Mouse (Mus musculus) heart, postnatal 10 days (tissue): Measurements from ENCODE around the gene Rbfox2. TPM values are rescaled to one million over a fixed set of nuclear protein-coding genes. Genes with fewer than 3 reads are reported as not detected.
A peak's percentile ranks its signal among the peaks of the same experiment; 100 is the strongest.

Experiments
- DNase-seq, 2 experiments: peaks; one replicate each; pipeline ENCODE4 v3.0.0; 2021
- intact Hi-C: fragments of 180-260 bp; cut with DNase I; formaldehyde crosslinking; loops from one replicate; pipeline ENCODE4 v1.15.1; 2025
- total RNA-seq, 2 experiments: library from RNA; stranded (reverse); gene quantifications; 2 replicates each; pipeline ENCODE4 v1.2.3; 2021

The Rbfox2 gene
- total RNA-seq, 2 experiments from 2014 or later, result 134 to 153 TPM

DNA sequence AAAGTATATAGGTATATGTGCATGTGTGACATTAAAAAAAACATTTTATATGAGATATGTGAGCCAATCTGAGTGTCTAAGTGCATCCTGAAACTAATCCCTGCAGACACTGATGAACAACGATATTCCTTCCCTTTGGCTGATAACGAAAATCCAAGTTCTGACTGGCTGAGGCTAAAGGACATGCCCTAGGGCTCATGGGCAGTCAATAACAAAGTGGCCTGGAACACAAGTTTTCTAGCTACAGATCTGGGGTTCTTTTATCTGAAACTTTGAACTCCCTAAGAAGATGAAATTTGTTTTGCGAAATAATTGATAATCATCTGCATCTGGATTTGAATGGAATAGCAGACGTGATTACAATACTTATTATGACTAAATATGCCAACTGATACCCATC, 66.2 kb downstream of the Rbfox2 start:
- no peak for DNase-seq
- intact Hi-C loops, result no loop called here

DNA sequence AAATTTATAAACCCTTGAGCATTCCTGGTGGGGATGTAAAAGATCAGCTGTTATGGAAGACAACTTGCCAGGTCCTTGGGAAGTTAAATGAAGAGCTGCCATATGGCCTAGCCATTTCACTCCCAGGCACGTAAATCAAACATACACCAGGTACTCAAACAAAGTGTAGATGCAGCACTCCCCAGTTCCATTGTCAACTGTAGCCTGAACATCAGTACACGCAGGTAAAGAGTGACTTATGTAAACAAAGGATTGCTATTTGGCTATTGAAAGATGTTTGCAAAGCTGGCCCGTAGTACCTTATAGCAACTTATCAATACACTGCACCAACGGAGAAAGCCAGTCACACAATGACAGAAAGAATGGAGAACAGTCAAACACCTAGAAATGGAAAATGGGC, 67.2 kb downstream of the Rbfox2 start:
- no peak for DNase-seq
- intact Hi-C loops, result no loop called here

DNA sequence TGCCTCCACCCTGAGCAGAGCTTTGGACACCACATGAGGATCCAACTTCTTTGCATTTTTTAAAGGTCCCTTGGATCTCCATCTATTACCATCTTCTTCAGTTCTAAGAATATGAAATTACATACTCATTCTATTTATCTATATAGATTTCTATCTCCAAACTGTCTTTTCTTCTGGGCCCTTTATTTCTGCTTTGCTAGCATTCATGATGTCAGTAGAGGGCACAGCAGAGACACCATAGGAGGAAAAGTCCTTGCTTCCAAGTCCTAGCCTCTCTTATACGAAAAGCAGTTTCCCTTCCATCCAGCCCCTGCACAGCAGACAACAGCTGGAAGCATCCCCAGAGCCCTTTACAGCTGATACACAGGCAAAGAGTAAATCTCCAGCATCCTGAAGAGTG, 69.1 kb downstream of the Rbfox2 start:
- intact Hi-C loops, result loop anchor here (2.0 kb wide), 1 partner anchor 67 kb away; no protein-coding TSS in a partner anchor
- no peak for DNase-seq

DNA sequence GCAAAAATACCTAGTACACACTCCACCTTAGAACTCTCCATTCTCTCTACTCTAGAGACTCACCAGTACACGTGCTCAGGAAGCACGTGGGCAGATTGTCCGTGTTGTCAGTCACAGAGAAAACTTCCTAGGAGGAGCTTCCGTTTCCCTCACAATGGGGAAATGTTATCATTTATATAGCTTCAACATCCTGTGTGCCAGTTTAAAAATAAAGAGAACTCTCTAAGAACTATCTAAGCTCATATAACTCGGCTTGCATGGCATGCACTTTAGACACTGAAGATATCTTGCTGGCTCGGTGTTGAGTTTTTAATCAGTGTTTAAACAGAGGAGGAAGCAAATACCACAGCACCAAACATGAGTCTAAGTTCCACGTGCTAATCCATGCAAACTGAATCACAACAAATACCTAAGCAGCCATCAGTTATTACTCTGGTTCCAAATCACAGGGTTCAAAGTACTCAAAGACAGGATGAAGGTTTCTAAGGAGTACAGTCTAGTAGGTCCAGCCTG, 70.7 kb downstream of the Rbfox2 start:
- no peak for DNase-seq
- intact Hi-C loops, result loop anchor here (2.0 kb wide), 1 partner anchor 69 kb away; no protein-coding TSS in a partner anchor

DNA sequence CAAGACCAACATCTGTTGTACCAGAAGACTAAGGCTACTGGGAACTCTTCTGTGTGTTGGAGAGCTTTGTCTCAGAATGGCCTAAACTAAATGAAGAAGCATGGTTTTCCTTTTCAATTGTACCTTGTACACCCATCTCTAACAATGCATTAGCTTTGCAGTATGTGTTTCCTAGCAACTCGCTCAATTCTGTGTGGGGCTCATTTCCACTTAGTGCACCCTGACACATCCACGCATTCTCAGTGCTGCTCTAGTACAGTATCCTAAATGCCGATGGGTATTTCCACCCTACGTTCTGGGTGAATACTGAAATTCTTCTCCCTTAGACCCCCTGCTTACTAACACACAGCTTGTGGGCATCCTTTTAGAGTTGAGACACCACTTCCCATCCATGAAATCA, 71.3 kb downstream of the Rbfox2 start:
- no peak for DNase-seq
- intact Hi-C loops, result no loop called here

DNA sequence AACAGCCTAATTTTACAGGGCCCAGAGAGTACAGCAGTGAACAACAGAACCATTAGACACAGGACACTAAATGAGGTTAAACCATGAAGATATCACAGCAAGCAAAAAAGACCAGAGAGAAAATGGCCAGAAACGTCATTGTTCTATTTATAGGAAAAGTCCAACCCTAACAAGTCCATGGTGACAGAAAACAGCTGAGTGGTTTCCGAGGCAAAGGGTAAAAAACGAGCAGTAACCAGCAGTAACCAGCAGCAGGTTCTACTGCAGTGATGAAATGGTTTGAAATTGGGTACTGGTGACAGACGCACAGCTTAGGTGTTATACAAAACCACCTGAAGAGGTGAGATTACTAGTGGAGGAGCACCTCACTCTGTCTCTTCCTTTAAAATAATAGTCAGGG, 72.5 kb downstream of the Rbfox2 start:
- no peak for DNase-seq
- intact Hi-C loops, result no loop called here

DNA sequence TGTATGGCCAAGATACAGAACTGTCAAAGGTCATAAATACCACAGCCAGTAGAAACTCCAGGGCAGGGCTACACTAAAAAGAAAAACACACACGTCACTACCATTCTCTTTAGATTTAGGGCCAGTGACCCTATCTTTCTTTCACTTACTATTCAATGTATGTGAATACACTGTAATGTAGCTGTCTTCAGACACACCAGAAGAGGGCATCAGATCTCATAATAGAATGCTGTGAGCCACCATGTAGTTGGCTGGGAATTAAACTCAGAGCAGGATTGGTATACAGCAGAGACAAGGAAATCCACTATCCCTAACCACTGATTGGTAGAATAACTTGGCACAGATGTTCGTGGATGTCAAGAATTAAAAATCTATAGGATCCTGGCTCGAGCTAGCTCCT, 76.7 kb downstream of the Rbfox2 start:
- DNase-seq, result no peak
- intact Hi-C loops, result no loop called here

DNA sequence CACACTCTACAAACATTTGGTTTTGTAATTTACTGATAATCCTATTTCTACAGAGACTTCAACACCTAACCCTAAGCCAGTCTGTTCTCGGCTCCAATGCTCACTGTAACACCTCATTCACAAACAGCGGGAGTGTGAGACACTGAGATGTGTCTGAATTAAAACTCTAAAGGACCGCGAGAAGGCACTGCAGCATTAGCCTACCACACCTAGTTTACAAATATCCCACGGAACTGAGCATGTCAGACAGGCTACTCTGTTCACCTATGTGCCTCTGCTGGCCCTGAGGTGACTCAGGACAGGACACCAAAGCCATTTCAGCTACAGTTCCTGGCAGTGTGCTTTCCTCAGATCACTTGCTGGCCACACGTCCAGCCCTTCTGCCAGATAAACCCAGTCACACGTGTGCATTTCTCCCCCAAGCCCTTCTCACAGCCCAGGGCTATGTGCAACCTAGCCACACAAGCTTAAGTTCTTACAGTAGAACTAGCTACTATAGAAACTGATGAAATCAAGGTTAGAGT, 79.9 kb downstream of the Rbfox2 start:
- DNase-seq, result peak in 1 of 2 experiments; percentile 53
- intact Hi-C loops, result loop anchor here (1.0 kb wide), 1 partner anchor 136 kb away; no protein-coding TSS in a partner anchor

DNA sequence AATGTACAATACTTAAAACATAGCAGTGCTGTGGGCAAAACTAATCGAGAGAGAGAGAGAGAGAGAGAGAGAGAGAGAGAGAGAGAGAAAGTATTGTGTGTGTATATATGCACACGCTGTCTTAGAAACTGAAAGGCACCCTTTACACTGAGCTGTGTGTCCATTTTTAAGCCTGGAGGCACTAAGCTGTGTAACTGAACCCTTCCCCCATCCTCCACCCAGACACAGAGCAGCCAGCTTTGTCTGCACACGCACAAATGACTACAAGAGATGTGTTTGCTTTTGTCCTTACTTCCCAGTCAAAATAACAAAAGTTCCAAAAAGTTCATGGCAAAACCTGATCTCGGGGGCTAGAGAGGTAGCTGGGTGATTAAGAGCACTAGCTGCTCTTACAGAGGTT, 80.9 kb downstream of the Rbfox2 start:
- no peak for DNase-seq
- intact Hi-C loops, result loop anchor here (1.0 kb wide), 3 partner anchors 110 to 137 kb away; no protein-coding TSS in a partner anchor

DNA sequence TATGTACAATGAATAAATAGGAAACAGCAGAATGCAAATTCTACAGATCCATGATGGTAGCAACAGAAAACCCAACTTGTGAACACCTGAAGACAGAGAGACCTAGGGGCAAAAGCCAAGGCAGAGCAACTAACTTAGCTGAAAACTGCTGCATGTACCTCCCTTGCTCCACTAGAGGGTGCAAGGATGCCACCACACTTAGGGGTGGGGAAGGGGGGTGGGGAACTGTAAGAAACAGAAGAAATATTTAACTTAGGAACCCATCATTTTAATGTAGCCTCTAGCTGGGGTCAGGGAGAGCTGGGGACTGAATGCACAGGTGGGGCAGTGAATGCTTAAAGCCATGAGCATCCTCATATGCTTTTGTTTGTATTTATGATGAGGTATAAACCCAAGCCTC, 81.5 kb downstream of the Rbfox2 start:
- intact Hi-C loops, result loop anchor here (1.0 kb wide), 2 partner anchors 111 to 133 kb away; no protein-coding TSS in a partner anchor
- DNase-seq, result peak; percentile 56 to 60

DNA sequence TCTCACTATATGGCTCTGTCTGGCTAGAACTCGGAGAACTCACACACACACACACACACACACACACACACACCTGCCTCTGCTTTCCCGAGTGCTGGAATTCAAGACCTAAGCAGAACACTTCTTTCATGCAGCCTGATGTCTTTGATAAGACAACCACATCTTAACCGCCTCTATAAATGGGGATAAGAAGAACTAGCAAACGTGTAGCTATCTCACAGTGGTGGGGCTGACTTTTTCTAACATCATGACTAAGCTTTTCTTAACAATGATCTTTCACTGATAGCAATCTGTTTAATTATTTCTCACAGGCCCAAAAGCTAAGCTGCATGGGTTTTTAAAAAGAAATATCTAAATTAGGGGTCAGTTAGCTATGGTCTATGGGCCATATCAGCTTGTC, 86.0 kb downstream of the Rbfox2 start:
- intact Hi-C loops, result no loop called here
- no peak for DNase-seq

DNA sequence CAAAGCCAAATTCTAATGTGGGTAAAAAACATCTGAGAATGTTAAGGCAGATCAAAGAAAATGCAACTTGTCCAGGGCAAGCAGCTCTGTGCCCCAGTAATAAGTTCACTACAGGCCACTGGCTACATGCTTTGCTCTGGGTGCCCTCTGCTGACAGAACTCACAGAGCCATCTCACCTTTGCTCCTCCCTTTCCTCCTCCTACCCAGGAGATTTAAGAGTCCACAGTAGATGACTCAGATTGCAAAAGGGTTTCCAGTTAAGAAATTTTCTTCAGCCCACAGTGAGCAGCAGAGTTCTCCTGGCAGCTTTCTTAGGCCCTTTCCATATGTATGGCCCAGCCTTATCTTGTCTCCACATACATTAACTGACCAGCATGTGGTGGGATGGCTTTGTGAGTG, 86.7 kb downstream of the Rbfox2 start:
- DNase-seq, result peak; percentile 63 to 67
- intact Hi-C loops, result no loop called here

DNA sequence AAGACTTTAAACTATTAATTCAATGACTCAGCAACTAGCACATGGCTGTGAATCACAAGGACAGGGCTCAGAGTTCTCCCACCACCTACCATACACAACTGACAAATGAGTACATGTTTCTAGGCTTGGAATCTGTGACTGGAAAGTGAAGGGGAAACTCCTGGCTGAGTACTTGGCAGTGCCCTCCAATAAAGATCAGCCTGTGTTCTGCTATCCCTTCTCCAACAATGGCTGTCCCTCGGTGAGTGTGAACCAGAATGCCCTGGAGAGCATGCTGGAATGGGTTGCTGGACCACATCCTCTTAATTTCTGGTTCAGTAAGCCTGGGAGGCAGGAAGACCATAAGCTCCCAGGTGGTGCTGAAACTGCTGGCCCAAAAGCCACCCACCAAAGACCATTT, 87.2 kb downstream of the Rbfox2 start:
- DNase-seq, result no peak
- intact Hi-C loops, result loop anchor here (5.0 kb wide), 2 partner anchors 132 to 247 kb away; no protein-coding TSS in a partner anchor

DNA sequence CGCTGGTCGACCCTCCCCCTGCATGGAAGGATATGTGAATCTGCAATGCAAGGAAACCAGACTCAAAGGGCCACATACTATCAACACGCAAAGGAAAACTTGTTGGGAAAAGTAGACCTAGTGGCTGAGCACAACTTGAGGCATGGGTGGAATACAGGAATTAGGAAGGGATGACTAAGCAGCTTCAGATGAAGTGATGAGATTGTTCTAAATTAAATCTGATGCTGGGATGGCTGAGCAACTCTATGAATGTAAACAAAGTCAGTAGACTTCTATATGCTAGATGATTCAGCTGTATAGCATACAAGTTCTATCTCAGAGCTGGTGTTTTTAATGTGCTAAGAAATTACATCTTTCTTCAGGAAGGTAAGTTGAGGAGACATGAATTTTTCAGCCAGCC, 88.8 kb downstream of the Rbfox2 start:
- no peak for DNase-seq
- intact Hi-C loops, result loop anchor here (5.0 kb wide), 2 partner anchors 131 to 246 kb away; no protein-coding TSS in a partner anchor

DNA sequence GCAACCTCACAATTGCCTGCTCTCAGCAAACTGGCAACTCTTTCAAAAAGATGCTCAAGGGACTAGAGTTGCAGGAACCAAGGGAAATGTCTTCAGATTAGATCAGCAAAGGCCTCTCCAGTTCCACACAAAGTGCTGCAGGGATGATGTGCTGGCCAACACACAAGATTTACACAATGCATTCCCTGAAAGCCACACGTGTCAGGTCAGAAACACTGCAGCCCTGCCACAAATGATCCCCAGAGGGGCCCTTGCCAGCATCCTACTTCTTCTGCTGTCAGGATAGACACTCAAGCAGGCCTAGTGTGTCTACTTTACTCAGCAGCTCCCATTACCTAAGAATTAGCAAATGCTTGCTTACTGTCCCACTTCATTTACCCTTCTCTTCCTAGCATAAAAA, 89.3 kb downstream of the Rbfox2 start:
- intact Hi-C loops, result loop anchor here (5.0 kb wide), 2 partner anchors 130 to 245 kb away; no protein-coding TSS in a partner anchor
- DNase-seq, result no peak

DNA sequence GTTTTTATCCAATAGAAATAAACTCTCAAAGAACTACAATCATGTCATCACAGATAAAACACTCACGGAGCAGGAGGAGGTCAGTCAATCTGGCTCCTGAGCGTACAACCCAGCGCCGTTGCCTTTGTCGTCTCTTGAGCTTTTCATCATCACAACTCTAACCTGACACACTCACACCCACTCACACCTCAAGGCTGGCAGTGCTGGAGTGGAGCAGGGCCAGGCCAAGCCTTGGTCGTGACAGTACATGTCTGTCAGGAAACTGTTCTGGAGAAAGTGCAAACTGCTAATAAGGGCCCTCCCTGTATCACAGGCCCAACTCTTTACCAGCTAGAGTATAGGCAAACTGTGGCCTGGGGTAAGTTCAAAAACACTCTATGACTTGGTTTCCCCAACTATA, 90.1 kb downstream of the Rbfox2 start:
- intact Hi-C loops, result loop anchor here (5.0 kb wide), 2 partner anchors 129 to 244 kb away; no protein-coding TSS in a partner anchor
- DNase-seq, result no peak

DNA sequence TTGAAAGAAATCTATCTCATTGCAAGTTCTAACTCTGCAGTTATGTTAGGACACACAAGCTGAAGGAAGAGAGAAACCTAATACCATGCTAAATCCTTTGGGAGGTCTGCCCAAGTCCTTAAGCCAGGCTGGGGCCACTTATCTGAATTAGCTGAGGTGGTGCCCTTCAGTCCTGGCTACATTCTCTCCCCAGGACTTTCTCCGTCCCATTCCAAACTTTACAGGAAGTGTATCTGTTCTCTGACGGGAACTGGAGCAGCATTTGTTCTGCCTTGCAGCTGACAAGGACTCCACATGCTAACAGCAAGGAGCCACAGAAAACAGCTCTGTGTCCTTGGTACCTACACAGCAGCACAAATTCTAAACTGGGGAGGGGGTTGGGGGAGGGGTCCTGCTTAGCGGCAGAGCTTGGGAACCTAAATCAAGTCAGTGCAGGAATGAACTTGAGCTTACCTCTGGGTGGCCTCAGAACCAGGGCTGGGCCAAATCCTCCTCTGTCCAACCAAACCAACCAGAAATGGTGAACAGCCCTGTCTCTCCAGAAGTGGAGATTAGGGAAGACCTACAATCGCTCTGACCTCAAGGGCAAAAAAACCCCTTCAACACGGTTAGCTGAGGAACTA, 91.5 kb downstream of the Rbfox2 start:
- DNase-seq, result peak; percentile 51 to 56
- intact Hi-C loops, result loop anchor here (5.0 kb wide), 2 partner anchors 128 to 243 kb away; no protein-coding TSS in a partner anchor

DNA sequence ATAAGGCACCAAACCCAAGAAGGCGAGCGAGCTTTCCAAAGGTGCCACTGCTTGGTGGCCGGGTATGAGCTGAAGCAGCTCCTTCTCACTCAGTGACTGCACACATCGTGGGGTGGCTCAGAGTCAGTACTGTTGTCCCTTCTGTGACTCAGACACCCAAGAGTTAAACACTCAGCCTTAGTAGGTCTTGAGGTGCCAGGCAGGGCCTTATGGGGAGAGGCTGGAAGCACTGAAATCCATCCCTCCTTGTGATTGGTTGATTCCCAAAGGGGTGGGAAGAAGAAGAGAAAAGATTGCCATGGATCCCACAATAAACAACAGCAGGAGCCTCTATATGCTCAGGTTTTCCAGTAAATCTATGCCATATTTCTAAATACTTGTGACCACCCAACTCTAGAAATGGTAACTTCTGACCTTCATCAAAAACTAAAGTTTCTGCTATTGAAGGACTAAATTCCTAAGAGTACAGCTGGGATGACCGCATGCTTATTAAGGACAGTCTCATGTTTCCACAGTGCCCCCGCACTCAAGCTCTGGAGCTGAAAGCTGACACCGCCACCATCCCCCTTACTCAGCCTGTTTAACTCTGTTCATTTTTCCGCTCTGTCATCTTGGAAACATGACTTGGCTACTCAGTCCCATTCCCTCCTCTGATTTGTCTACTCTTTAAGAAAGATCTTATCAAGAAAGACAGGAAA, 92.2 kb downstream of the Rbfox2 start:
- intact Hi-C loops, result loop anchor here (5.0 kb wide), 2 partner anchors 127 to 242 kb away; no protein-coding TSS in a partner anchor
- DNase-seq, result peak; percentile 71

DNA sequence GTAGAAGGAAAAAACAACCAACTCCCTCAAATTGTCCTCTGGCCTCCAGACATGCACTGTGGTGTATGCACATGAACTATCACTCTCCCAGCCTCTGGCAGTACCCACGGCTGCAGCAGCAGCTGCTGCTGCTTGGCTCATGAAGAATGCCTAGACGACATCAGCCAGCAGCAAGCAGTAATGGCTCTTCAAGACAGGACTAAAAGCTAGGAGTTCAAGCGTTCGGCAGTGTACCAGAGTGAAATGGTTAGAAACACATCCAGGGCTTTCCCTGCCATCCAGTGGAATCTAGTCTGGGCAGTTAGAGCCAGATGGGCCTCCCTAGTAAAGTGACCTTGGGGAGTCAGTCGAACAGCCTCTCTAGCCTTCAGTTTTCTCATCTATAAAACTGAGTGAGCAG, 93.0 kb downstream of the Rbfox2 start:
- intact Hi-C loops, result loop anchor here (2.0 kb wide), 1 partner anchor 61 kb away; no protein-coding TSS in a partner anchor
- DNase-seq, result peak in 1 of 2 experiments; percentile 31

DNA sequence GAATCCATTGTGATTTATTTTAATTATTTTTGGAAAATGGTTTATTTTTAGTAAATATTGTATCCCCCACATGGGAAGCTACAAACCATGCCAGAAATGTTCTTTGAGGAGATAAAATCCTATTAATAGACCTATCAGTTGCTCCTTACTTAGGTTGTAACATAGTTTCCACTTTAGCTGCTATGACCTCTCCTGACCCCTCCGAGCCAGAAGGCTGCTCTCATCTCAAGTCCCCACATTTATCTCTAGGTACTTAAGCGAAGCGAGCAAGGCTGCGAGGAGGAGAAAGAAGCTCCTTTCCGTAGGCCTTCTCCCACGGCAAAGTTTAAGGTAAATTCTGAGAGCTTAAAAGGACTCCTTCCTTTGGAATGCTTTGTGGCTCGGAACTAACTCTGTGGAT, 94.0 kb downstream of the Rbfox2 start:
- intact Hi-C loops, result loop anchor here (2.0 kb wide), 1 partner anchor 60 kb away; no protein-coding TSS in a partner anchor
- peak; percentile 55 to 66 for DNase-seq

DNA sequence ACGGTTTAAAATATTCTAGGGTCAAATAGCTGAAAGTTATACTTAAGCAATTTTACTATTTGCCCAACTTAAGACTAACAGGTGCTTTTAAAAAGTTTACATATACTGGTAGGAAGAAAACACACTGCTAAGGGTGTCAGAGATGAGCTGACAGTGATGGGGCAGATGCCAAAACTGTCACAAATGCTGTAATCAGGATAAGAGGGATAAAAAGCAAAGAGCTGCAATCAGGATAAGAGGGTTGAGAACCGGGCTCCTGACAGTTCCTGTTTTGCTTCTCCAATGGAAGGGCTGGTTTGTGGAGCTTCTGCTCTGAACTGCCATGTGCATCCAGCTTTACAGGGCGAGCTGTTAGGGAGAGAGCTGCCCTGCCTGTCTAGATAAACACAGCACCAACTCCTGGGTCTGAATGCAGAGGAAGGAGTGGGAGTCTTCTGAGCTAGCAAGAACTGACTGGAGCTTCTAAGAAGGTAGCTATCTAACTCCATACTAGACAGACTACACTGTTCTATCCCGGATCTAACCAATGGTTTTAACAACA, 94.5 kb downstream of the Rbfox2 start:
- DNase-seq, result peak in 1 of 2 experiments; percentile 46
- intact Hi-C loops, result loop anchor here (2.0 kb wide), 1 partner anchor 59 kb away; no protein-coding TSS in a partner anchor
